Mouse (Mus musculus) brain, embryonic 14.5 days (tissue): ENCODE results near the gene Gsk3a.

Source experiments
- CTCF ChIP-seq: fragments of 200-500 bp; IDR thresholded peaks from 2 replicates; pipeline ENCODE4 v1.5.1; 2012; ENCODE audit warnings: inconsistent platforms, mild to moderate bottlenecking, moderate library complexity, borderline replicate concordance; ENCODE audit not compliant: insufficient read depth, insufficient read length; ENCODE audit errors: extremely low read depth
- POLR2A ChIP-seq: fragments of 200-500 bp; IDR thresholded peaks from 2 replicates; pipeline ENCODE4 v1.6.1; 2012; ENCODE audit warnings: mild to moderate bottlenecking, inconsistent platforms, borderline replicate concordance; ENCODE audit not compliant: poor library complexity, insufficient read depth, insufficient read length, severe bottlenecking; ENCODE audit errors: extremely low read depth

DNA sequence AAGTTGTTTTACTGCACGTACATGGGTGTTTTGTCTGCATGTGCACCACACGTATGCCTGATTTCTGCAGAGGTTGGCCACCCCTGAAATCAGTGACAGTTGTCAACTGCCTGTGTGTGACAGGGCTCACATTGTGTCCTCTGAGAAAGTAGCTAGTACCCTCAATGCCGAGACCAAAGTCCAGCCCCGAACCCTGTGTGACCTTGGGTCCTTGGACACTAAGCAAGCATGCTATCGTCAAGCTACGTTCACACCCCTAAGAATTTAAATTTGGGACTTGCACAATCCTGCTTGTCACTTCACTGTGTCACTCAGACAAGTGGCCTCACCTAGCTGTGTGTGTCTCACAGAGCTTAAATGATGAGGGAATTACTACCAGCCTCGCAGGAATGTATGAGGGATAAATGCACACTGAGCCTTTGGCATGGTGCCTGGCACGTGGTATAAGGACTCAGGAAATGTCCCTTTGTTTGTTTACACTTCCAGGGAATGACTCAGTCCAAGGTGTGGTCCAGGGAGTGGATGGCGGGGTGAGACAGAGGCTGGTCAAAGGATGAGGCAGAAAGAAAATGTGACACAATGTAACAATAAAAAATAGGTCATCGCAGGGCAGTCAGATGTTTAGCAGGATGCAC is 40.1 kb downstream of the Gsk3a start:
- no peak for TF ChIP-seq CTCF
- TF ChIP-seq POLR2A = no peak
